In the genomic region with DNA sequence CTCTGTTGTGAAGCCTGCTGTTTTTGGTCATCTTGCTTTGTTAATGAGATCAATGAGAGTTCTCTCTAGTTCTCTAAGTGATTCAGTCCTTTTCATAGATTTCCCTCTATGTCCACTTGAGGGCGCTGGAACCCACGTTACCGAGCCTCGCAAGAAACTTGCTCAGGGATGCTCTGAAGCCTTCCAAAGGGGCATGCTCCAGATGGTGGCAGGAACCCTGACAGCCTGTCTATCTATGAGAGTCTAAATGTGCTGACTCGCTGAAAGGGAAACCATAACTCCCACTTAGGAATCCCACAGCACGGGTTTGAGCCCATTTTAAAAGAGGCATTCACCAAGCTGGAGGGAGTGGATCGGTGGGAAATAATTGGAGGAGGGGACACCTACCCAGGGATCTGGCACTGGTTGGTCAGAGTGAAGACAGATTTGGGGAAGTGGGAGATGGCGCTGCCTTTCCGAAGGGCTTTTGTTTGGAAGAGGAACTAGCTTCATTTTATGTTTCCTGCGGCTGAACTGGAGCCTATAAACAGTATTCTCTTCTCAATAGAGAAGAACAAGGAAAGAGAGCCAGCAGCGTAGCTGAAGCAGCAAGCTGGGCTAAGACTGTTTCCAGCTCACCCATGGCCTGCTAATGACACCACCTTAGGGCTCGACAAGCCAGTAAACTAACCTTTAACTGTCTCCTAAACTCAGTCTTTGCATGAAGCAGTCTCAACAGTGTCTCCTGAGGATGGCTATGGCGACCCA, we compare ENCODE assay signal across 8 mouse cellular contexts. TPM values are rescaled to one million over a fixed set of nuclear protein-coding genes. Genes with fewer than 3 reads are reported as not detected.
DNase-seq lines count a peak whose midpoint lies in the region; ATAC-seq and TF ChIP-seq lines count a peak whose summit lies in the region.

No protein-coding gene starts in this region.

- no peaks in the 10 kb centered on the region for H3K4me1 ChIP-seq in heart, embryonic 16.5 days (ENCODE audit: control insufficient read depth, insufficient read depth, low read length)
- no peaks in the 10 kb centered on the region for H3K4me1 ChIP-seq in heart, embryonic 10.5 days
- H3K4me1 ChIP-seq in kidney, adult 2 months (ENCODE audit: control insufficient read depth, insufficient read depth, low read length) = no peaks in the 10 kb centered on the region
- peaks cover 9% of the 10 kb centered on the region; the same call in 1 of the 2 replicates for H3K4me1 ChIP-seq in limb, embryonic 12.5 days (replicated peaks)
- H3K4me1 ChIP-seq in neural tube, embryonic 11.5 days (ENCODE audit: control insufficient read depth, insufficient read depth, low read length) = peaks cover 10% of the 10 kb centered on the region; the same call in 1 of the 2 replicates

- no peak overlapping the region for H3K4me3 ChIP-seq in heart, embryonic 16.5 days (ENCODE audit: low read length)
- no peak overlapping the region for H3K4me3 ChIP-seq in heart, embryonic 10.5 days
- no peak overlapping the region for H3K4me3 ChIP-seq in kidney, adult 2 months (ENCODE audit: insufficient read depth, low read depth, low read length)
- no peak overlapping the region for H3K4me3 ChIP-seq in limb, embryonic 12.5 days (replicated peaks)
- H3K4me3 ChIP-seq in neural tube, embryonic 11.5 days (ENCODE audit: low read depth, low read length) = no peak overlapping the region

- H3K36me3 ChIP-seq in heart, embryonic 16.5 days (ENCODE audit: control insufficient read depth, insufficient read depth) = no peaks in the 10 kb centered on the region
- no peaks in the 10 kb centered on the region for H3K36me3 ChIP-seq in heart, embryonic 10.5 days
- H3K36me3 ChIP-seq in kidney, adult 2 months (ENCODE audit: control insufficient read depth, insufficient read depth, low read length) = no peaks in the 10 kb centered on the region
- H3K36me3 ChIP-seq in limb, embryonic 12.5 days = no peaks in the 10 kb centered on the region
- no peaks in the 10 kb centered on the region for H3K36me3 ChIP-seq in neural tube, embryonic 11.5 days (ENCODE audit: control insufficient read depth, insufficient read depth, low read length)

- H3K4me2 ChIP-seq in heart, embryonic 16.5 days (ENCODE audit: low read depth, low read length) = peak overlapping the region; percentile 32; the same call in 1 of the 2 replicates
- H3K4me2 ChIP-seq in limb, embryonic 12.5 days = peak overlapping the region; percentile 30; the same call in 1 of the 2 replicates
- no peak overlapping the region for H3K4me2 ChIP-seq in neural tube, embryonic 11.5 days (ENCODE audit: low read depth)

- no peaks in the 10 kb centered on the region for H3K27me3 ChIP-seq in heart, embryonic 16.5 days (ENCODE audit: control insufficient read depth, insufficient read depth, low read length)
- H3K27me3 ChIP-seq in heart, embryonic 10.5 days (ENCODE audit: insufficient read depth, poor library complexity, severe bottlenecking) = no peaks in the 10 kb centered on the region
- no peaks in the 10 kb centered on the region for H3K27me3 ChIP-seq in kidney, adult 2 months (replicated peaks; ENCODE audit: control insufficient read depth, insufficient read depth, low read length)
- H3K27me3 ChIP-seq in limb, embryonic 12.5 days = no peaks in the 10 kb centered on the region
- no peaks in the 10 kb centered on the region for H3K27me3 ChIP-seq in neural tube, embryonic 11.5 days (ENCODE audit: control insufficient read depth, insufficient read depth, low read length)

- WGBS in heart, embryonic 16.5 days = 31% methylated on average over 13 of the region's 13 CpGs
- WGBS in heart, embryonic 10.5 days = 41% methylated on average over 13 of the region's 13 CpGs
- WGBS in kidney, adult 2 months = 29% methylated on average over 13 of the region's 13 CpGs
- 32% methylated on average over 13 of the region's 13 CpGs for WGBS in limb, embryonic 12.5 days
- 41% methylated on average over 13 of the region's 13 CpGs for WGBS in neural tube, embryonic 11.5 days

- no peak for TF ChIP-seq POLR2A in kidney, adult 2 months (IDR thresholded peaks at IDR 0.05; ENCODE audit: low read depth, low read length)

- no peaks in the 10 kb centered on the region for H3K9me3 ChIP-seq in heart, embryonic 16.5 days (replicated peaks; ENCODE audit: control insufficient read depth, low read length)
- no peaks in the 10 kb centered on the region for H3K9me3 ChIP-seq in heart, embryonic 10.5 days
- no peaks in the 10 kb centered on the region for H3K9me3 ChIP-seq in limb, embryonic 12.5 days
- H3K9me3 ChIP-seq in neural tube, embryonic 11.5 days (ENCODE audit: control insufficient read depth, low read length) = no peaks in the 10 kb centered on the region

- H3K9ac ChIP-seq in heart, embryonic 16.5 days (ENCODE audit: low read length) = no peak overlapping the region
- no peak overlapping the region for H3K9ac ChIP-seq in limb, embryonic 12.5 days (replicated peaks)
- no peak overlapping the region for H3K9ac ChIP-seq in neural tube, embryonic 11.5 days (ENCODE audit: low read length)

- no peak overlapping the region for H3K27ac ChIP-seq in heart, embryonic 16.5 days (ENCODE audit: low read length)
- no peak overlapping the region for H3K27ac ChIP-seq in heart, embryonic 10.5 days
- H3K27ac ChIP-seq in kidney, adult 2 months (ENCODE audit: insufficient read depth, low read depth, low read length) = no peak overlapping the region
- H3K27ac ChIP-seq in limb, embryonic 12.5 days = no peak overlapping the region
- 0 out of 2 replicates have a peak overlapping the region, but pooled peaks have one; percentile 14 for H3K27ac ChIP-seq in neural tube, embryonic 11.5 days (ENCODE audit: low read depth, low read length)

- TF ChIP-seq CTCF in kidney, adult 2 months (conservative IDR thresholded peaks at IDR 0.05; ENCODE audit: insufficient read depth, insufficient read length, low read depth, low read length) = peak; percentile 54

- no peak for DNase-seq in heart, embryonic 10.5 days (ENCODE audit: low spot score)
- peak; percentile 68 for DNase-seq in cerebellum, adult 9-10 months
- DNase-seq in frontal cortex, adult 2 months (ENCODE audit: extremely low spot score in 1 of 2, low spot score in 1 of 2) = peak; percentile 46 to 90
- peak; percentile 31 for DNase-seq in kidney, adult 2 months
- DNase-seq in neural tube, embryonic 11.5 days (ENCODE audit: low spot score) = peak; percentile 76

- no peak; the same call in 1 of the 2 replicates for ATAC-seq in heart, embryonic 16.5 days (replicated peaks; ENCODE audit: extremely low read depth, insufficient read depth, low FRiP score)
- ATAC-seq in limb, embryonic 12.5 days (ENCODE audit: insufficient number of reproducible peaks, insufficient read depth, low FRiP score, low TSS enrichment, low read depth) = peak; percentile 61; the same call in 1 of the 2 replicates
- peak; percentile 64 for ATAC-seq in neural tube, embryonic 11.5 days (ENCODE audit: insufficient read depth, low FRiP score, low TSS enrichment)
- no peak for ATAC-seq in erythroid progenitor cell, adult 5-6 weeks (replicated peaks; ENCODE audit: low FRiP score, poor library complexity, severe bottlenecking)

RNA-seq across cellular contexts. Expression of gene Cyp2j5, which starts 32.8 kb away (rescaled TPM):
- not detected in 2 replicates for polyA plus RNA-seq in heart, embryonic 16.5 days (2015; fragmentation: Nextera tagmentation; extraction: Ambion mirVana)
- polyA plus RNA-seq in heart, embryonic 10.5 days (2016; fragmentation: Nextera tagmentation; extraction: Ambion mirVana) = not detected in 2 replicates
- polyA plus RNA-seq in frontal cortex, adult 2 months (2012; rRNA removed) = not detected in 2 replicates
- 315 and 329 TPM in 2 replicates for polyA plus RNA-seq in kidney, adult 2 months (2012; rRNA removed)
- not detected in 2 replicates for polyA plus RNA-seq in limb, embryonic 12.5 days (2016; fragmentation: Nextera tagmentation; extraction: Ambion mirVana)
- not detected in 2 replicates for polyA plus RNA-seq in neural tube, embryonic 11.5 days (2014; fragmentation: Nextera tagmentation; extraction: Ambion mirVana)
- total RNA-seq in erythroid progenitor cell, adult 5-6 weeks (2015; ENCODE audit: low replicate concordance) = not detected in 2 replicates
- total RNA-seq in erythroid progenitor cell, adult 5-6 weeks (2017; ENCODE audit: low replicate concordance) = not detected in 2 replicates

Comparison
In these comparisons a context has a peak if more than half of its experiments do, and no peak if none do; other contexts are left out.
1. ATAC-seq: peak in limb, embryonic 12.5 days (single experiment) and neural tube, embryonic 11.5 days (single experiment); none in heart, embryonic 16.5 days (single experiment) and erythroid progenitor cell, adult 5-6 weeks (single experiment).
2. RNA of gene Cyp2j5, which starts 32.8 kb away (polyA plus RNA-seq): 315 to 329 TPM in kidney, adult 2 months; not detected in heart, embryonic 16.5 days, not detected in heart, embryonic 10.5 days, not detected in frontal cortex, adult 2 months, not detected in limb, embryonic 12.5 days and not detected in neural tube, embryonic 11.5 days; every median in the first group is over 100 times any median in the second.